Mouse (Mus musculus): ENCODE results near the gene 1700025B11Rik.
"Not testable (repeated sequence)": the region's sequence is repeated elsewhere in the genome, so short reads cannot be mapped to it uniquely, and the experiment has no call there.

Gene 1700025B11Rik

DNA sequence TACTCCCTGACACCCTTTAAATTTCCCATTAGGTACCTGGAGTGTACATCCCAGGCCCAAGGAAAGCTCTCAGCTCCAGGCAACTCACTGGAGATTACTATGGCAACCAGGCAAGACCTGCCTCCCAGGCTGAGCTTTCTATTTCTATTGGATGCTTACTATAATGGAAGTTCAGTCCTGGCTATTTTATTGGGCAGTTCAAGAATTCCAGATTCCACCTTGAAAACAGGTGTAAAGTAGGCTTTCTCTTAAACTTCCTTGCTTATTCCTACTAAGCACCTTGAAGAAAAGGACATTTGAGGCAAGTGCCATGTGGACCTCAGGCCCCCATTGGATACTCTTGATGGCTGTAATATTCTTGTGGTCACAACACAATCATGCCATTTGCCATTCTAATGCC, at the start of gene 1700025B11Rik:
TSS of gene 1700025B11Rik (minus strand) at position 101 of the 400 bp plus-strand sequence.
- DNase-seq (ENCODE audit: low spot score): no peak

DNA sequence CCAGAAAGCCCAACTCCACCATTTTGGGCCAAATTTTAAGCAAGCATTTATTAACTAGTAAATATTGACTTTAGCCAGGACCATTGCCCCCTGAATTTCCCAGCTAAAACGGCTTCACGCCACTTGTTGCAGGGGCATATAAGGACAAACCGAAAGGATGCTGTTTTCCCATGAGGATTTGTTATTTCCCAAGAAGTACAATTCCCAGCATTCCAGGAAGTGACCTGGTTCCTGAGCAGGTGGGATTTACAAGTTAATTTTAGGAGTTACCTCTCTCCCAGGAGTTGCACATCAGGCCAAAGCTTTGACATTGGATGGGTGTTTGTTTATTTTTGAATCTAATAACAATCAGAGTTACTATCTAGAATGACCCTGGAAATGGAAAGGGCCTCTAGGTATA, 44.4 kb upstream of the 1700025B11Rik start:
- DNase-seq (ENCODE audit: low spot score): no peak

DNA sequence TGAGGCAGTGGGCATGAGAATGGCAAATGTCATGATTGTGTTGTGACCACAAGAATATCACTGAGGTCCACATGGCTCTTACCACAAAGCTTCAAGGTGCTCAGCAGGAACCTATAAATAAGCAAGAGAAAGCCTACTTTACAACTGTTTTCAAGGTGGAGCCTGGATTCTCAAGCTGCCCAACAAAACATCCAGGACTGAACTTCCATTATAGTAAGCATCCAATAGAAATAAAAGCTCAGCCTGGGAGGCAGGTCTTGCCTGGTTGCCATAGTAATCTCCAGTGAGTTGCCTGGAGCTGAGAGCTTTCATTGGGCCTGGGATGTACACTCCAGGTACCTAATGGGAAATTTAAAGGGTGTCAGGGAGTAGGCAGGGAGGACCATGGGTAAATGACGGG, 37.3 kb upstream of the 1700025B11Rik start, which contains the start of gene Gm36245:
TSS of gene Gm36245 (plus strand) at position 301 of the 400 bp plus-strand sequence.
- no peak for DNase-seq (ENCODE audit: low spot score)

- no peak for DNase-seq (ENCODE audit: low spot score)
Measured at GRCm38 (mm10) chr15:77598429-77598828, 36.7 kb upstream of the 1700025B11Rik start.

DNA sequence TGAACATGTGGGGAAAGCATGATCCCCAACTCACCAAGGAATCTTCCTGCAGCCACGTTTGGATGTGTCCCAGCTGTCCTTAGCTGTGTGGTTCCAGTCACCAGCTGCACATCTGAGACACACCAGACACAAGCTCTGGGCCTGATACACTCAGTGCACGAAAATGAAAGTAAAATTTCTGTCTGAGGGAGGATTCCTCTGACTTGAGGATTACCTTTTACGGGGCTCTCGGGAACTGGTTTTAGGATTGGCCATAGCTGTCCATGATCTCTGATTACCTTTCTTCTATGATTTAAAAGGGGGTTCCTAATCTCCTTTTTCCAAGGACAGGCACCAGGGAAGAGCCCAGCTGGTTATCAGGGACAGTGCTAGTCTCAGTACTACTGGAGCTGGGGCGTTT, 34.3 kb upstream of the 1700025B11Rik start, which contains the start of gene Apol10b:
TSS of gene Apol10b (minus strand) at position 165 of the 400 bp plus-strand sequence.
- DNase-seq (ENCODE audit: low spot score): no peak

DNA sequence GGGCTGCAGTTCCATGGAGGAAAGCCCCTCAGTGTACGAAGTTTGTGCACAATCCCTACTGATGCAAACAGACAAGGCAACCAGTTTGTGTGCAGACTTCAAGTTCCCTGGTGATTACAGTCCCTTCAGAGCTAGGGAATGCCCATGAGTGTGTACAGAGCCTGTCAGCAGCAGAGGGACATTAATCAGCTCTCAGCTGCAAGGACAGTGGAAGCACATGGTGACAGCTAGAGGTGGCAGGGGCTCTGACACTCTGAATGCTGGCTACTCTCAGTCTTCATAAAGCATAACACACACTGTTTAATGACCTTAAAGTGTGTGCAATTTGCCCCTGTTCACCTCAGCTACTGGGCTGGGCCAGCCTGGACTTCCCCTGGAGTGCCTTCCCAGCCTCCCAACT, 31.9 kb upstream of the 1700025B11Rik start:
- DNase-seq (ENCODE audit: low spot score): no peak

GRCm38 (mm10) chr15:77590881-77591280, 29.2 kb upstream of the 1700025B11Rik start:
- DNase-seq (ENCODE audit: low spot score): no peak

DNA sequence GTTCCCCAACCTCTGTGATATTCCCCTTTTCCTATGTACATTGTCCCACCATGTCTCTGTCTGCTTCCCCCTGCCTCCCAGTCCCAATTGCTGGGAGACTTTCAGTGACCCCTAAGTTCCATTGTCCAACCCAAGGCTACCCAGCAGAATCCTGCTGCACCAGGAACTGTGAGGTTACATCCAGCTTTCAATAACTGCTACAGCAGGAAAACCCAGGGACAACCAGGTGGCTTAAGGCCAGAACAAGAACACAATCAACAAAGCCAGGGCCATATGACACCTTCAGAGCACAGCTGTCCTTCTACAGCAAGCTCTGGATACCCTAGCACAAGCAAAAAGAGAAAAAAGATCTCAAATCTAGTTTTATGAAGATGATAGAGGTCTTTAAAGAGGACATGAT, 27.3 kb upstream of the 1700025B11Rik start:
- DNase-seq (ENCODE audit: low spot score): no peak

- DNase-seq (ENCODE audit: low spot score): no peak
Measured at GRCm38 (mm10) chr15:77587026-77587425, 25.3 kb upstream of the 1700025B11Rik start.

- DNase-seq (ENCODE audit: low spot score): no peak
Measured at GRCm38 (mm10) chr15:77581681-77582080, 20.0 kb upstream of the 1700025B11Rik start.

DNA sequence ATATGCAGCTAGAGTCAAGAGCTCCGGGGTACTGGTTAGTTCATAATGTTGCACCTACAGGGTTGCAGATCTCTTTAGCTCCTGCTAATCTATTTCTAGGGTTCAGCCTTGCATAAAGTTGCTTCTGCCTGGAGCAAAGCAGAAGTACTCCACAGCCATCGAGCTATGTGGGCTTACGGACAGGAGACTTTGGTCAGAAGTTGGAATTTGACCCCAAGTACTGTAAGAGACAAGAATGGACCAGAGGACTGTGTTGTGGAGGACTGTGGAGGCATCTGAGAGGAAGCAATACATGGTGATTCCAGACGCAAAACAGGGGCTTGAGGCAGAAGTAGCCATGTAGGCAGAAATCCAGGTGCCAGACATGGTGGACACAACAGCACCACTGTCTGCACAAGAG, 17.6 kb upstream of the 1700025B11Rik start:
- no peak for DNase-seq (ENCODE audit: low spot score)

DNA sequence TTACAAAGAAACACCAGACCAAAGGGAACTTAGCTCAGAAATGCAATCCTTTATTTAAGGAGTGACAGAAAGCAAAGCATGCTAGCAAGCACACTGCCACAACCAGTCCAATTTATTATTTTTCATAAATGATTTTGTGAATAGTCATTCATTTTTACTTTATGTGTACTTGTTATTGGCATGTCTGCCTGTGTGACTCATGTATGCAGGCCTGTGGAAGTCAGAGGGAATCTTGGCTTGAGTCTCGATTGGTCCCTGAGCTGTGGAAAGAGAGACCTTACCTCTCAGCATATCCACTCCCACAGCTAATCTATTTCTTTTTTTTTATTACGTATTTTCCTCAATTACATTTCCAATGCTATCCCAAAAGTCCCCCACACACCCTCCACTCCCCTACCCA, 17.1 kb upstream of the 1700025B11Rik start:
- no peak for DNase-seq (ENCODE audit: low spot score)

- no peak for DNase-seq (ENCODE audit: low spot score)
Measured at GRCm38 (mm10) chr15:77563219-77563618, 1.5 kb upstream of the 1700025B11Rik start.

- DNase-seq (ENCODE audit: low spot score): not testable (repeated sequence)
Measured at GRCm38 (mm10) chr15:77539221-77539620, 22.5 kb downstream of the 1700025B11Rik start.

DNA sequence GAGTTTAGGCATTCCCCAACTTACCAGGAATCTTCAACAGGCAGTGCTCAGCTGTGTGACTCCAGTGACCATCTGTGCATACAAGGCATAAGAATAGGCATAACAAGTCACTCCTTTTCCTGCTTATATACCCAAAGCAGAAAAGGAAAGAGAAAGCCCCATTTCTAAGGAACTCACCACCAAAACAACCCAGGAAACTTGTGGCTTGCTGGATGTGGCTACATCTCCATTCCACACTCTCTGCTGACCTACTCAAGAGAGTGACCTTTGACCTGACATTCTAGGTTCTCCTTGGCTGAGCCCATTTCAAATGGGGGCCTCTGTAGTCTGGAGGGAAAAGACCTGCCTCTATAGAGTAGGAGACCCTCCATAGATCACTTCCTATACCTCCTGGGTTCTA, 28.5 kb downstream of the 1700025B11Rik start, which contains the start of gene Apol7c:
TSS of gene Apol7c (minus strand) at position 101 of the 400 bp plus-strand sequence.
- no peak for DNase-seq (ENCODE audit: low spot score)

DNA sequence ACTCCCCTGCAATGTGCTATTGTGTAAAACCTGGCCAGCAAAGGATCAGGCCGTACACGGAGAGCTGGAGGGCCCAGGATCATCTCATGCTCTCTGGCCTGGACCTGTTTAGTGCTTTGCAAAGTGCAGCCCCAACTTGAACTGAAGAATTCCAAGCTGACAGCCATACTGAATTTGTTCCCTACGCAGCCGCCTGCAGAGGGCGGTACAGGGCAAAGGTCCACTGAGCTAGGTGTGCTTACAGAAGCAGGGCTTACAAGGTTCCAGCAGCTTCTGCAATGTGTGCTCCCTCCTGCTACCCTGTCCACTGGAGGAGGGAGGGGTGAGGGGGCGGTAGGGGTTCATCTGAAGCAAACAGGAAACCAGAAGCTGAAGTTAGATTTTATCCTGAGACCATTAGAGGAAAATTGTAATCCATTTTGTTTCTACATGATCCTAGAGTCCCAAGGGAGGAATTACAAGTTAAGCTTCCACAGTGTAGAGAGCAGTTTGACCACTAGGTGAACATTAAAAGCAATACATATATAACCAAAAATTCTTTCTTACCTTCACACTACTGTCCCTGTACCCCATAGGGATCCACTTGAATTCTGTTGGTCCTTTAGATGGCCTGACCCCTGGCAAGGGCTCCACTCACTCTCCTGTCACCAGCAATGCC, 38.4 kb downstream of the 1700025B11Rik start:
- DNase-seq (ENCODE audit: low spot score): not testable (repeated sequence)

DNA sequence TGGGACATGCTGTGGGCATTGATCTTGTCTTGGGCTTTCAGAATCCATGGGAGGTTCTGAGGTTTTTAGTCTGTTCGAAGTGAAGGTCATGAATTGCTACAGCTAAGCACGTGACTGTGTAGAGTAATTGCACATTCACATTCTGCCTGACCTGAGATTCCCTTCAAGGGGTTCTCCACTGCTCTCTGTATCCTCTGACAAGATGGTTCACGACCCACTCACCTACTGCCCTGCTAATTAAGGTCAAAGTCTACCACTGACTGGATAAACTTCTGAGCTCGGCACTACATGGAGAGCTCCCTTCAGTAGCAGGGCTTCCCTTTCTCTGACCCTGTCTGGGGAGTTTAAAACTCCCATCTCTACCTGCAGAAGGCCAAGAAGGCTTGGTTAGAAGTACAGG, 41.1 kb downstream of the 1700025B11Rik start:
- not testable (repeated sequence) for DNase-seq (ENCODE audit: low spot score)

Data from c-Kit-positive CD71-positive TER-119-positive erythroid progenitor cells, embryonic 14.5 days (primary cell).